Comparison of ENCODE assay signal across 8 mouse cellular contexts in the genomic region with DNA sequence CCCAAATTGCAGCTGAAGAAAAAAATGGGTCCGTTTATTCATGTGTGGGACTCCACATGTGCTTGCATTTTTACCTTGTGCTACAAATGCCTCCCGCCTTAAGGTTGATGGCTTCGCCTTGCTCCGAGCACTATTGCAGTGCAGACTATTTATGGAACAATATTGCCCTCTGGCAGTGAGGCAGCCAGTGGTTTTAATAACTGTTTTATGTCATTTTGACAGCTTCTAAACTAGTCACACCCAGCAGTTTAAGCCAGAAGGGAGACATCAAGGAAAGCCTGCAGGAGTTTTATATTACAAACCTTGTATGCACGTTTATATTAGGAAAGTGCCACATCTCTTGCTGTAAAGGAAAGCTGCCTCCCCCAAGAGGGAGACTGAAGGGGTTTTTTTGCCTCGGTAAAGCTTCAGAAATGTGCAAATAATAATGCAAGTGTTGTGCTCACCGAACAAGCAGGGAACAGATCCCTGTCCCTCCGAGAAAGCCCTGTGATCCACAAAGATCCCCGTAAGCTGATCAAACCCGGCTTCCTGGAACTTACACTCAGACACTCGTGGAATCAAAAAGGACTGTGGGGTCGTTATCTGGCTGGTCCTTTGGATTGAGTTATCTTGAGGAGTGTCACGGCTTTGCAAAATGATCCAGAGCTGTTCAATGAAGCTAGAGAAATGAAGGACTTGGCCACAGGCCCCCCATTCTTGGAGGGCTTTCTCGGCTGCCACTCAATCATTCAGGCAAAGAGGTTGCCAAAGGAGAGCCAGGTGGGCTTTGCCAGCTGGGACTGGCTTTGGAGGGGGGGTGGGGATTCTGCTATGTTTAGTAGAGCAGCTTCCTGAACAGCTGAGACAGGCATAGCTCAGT.
DNase-seq lines count a peak whose midpoint lies in the region; ATAC-seq and TF ChIP-seq lines count a peak whose summit lies in the region.

No protein-coding gene starts in this region.

- no peaks in the 10 kb centered on the region; the same call in 1 of the 2 replicates for H3K4me1 ChIP-seq in lung, embryonic 16.5 days (replicated peaks; ENCODE audit: control insufficient read depth, insufficient read depth, low read length)
- 0 out of 2 replicates have a peak, but pooled peaks cover 3% of the 10 kb centered on the region for H3K4me1 ChIP-seq in heart, embryonic 11.5 days (ENCODE audit: control insufficient read depth, insufficient read depth, low read length)

- H3K36me3 ChIP-seq in lung, embryonic 16.5 days (ENCODE audit: control insufficient read depth, insufficient read depth, low read length): no peaks in the 10 kb centered on the region
- no peaks in the 10 kb centered on the region for H3K36me3 ChIP-seq in heart, embryonic 11.5 days (ENCODE audit: control insufficient read depth, insufficient read depth, low read length)

- no peaks in the 10 kb centered on the region for H3K9me3 ChIP-seq in lung, embryonic 16.5 days (ENCODE audit: control insufficient read depth, low read length)
- H3K9me3 ChIP-seq in heart, embryonic 11.5 days (replicated peaks; ENCODE audit: control insufficient read depth, low read length): no peaks in the 10 kb centered on the region

- no peak for ATAC-seq in lung, embryonic 16.5 days (ENCODE audit: low read depth)
- ATAC-seq in heart, embryonic 11.5 days (replicated peaks; ENCODE audit: insufficient number of reproducible peaks, low FRiP score, low TSS enrichment): peak; percentile 52; the same call in 1 of the 2 replicates

- no peak overlapping the region for H3K27ac ChIP-seq in lung, embryonic 16.5 days (ENCODE audit: low read length)
- no peak overlapping the region; the same call in 1 of the 2 replicates for H3K27ac ChIP-seq in heart, embryonic 11.5 days (ENCODE audit: low read depth, low read length)
- H3K27ac ChIP-seq in layer of hippocampus, adult 2 months: peak overlapping the region; percentile 64; the same call in 1 of the 2 replicates

- WGBS in lung, embryonic 16.5 days: 38% methylated on average over 14 of the region's 14 CpGs
- WGBS in heart, embryonic 11.5 days (ENCODE audit: insufficient replicate concordance): 34% methylated on average over 14 of the region's 14 CpGs

- H3K27me3 ChIP-seq in lung, embryonic 16.5 days (ENCODE audit: control insufficient read depth, insufficient read depth, low read depth, low read length): no peaks in the 10 kb centered on the region
- no peaks in the 10 kb centered on the region for H3K27me3 ChIP-seq in heart, embryonic 11.5 days (ENCODE audit: control insufficient read depth, insufficient read depth, low read length)

- H3K4me3 ChIP-seq in lung, embryonic 16.5 days (ENCODE audit: low read length): no peak overlapping the region
- no peak overlapping the region for H3K4me3 ChIP-seq in heart, embryonic 11.5 days (ENCODE audit: low read depth, low read length)
- H3K4me3 ChIP-seq in layer of hippocampus, adult 2 months: no peak overlapping the region

- H3K4me2 ChIP-seq in lung, embryonic 16.5 days (ENCODE audit: low read depth, low read length): 0 out of 2 replicates have a peak overlapping the region, but pooled peaks have one; percentile 1
- H3K4me2 ChIP-seq in heart, embryonic 11.5 days: peak overlapping the region; percentile 42

- no peak overlapping the region for H3K9ac ChIP-seq in lung, embryonic 16.5 days (ENCODE audit: low read length)
- no peak overlapping the region for H3K9ac ChIP-seq in heart, embryonic 11.5 days (ENCODE audit: low read depth, low read length)

- TF ChIP-seq CTCF in layer of hippocampus, adult 2 months (conservative IDR thresholded peaks at IDR 0.05): peak; percentile 40

- DNase-seq in lung, postnatal 4 days: no peak
- DNase-seq in cerebellum, postnatal 36 days: peak; percentile 35 to 42
- DNase-seq in layer of hippocampus, adult 2 months (ENCODE audit: low spot score in 2 of 2): peak; percentile 13 to 18
- DNase-seq in retina, embryonic 14.5 days (ENCODE audit: low spot score): peak; percentile 33
- no peak for DNase-seq in adrenal gland, postnatal 25 days
- DNase-seq in urinary bladder, postnatal 4 days (ENCODE audit: low spot score in 2 of 2): no peak

Comparison
In these comparisons a context has a peak if more than half of its experiments do, and no peak if none do; other contexts are left out.
1. DNase-seq: peak in cerebellum, postnatal 36 days (2 of 2), layer of hippocampus, adult 2 months (2 of 2) and retina, embryonic 14.5 days (single experiment); none in lung, postnatal 4 days (0 of 2), adrenal gland, postnatal 25 days (single experiment) and urinary bladder, postnatal 4 days (0 of 2).